Comparison of ENCODE assay signal across 8 mouse cellular contexts in the genomic region with DNA sequence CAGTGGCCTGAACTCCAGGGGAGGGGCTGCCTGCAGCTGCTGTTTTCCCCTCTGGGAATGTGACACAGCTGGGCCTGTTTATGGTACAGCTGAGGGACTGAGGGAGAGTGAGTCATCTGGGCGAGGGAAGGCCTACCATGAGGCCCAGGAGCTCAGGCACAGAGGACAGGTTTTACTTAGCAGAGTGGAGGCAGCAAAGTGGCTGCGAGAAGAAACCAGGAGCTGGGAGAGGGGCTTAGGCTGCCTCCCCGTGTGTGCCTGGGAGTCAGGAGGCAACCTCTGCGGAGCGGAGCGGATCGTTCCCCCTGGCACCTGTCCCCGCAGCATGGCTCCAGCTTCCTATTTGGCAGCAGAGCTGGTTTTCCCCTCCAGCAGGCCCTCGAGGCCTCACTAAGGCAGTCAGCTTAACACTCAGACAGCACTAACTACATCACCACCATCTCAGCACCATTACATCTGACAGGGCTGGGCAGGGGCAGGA. TPM values are rescaled to one million over a fixed set of nuclear protein-coding genes. Genes with fewer than 3 reads are reported as not detected.
DNase-seq lines count a peak whose midpoint lies in the region.

No protein-coding gene starts in this region.

- peak overlapping the region; percentile 64 for H3K27ac ChIP-seq in forebrain, embryonic 10.5 days

- intact Hi-C loops in heart, postnatal 10 days (cut with DNase I), result loop anchor here (2.0 kb wide), 1 partner anchor 21 kb away; no protein-coding TSS in a partner anchor

- H3K27me3 ChIP-seq in forebrain, embryonic 10.5 days (ENCODE audit: poor library complexity, severe bottlenecking), result no peaks in the 10 kb centered on the region

- no peak overlapping the region for H3K4me3 ChIP-seq in forebrain, embryonic 10.5 days

- peak; percentile 25 for DNase-seq in embryo, embryonic 11 days
- DNase-seq in embryo, embryonic 9.5 days (ENCODE audit: extremely low spot score), result no peak
- DNase-seq in MN1 (ENCODE audit: low spot score), result peak; percentile 68
- DNase-seq in forebrain, embryonic 10.5 days (ENCODE audit: extremely low spot score, low spot score), result no peak
- peak; percentile 75 to 77 for DNase-seq in heart, postnatal 10 days
- DNase-seq in lung, postnatal 10 days, result peak; percentile 73
- DNase-seq in spleen, adult 12 weeks (ENCODE audit: low spot score), result no peak
- DNase-seq in testis, postnatal 14 days (ENCODE audit: low spot score), result no peak

- 77% methylated on average over 9 of the region's 9 CpGs for WGBS in forebrain, embryonic 10.5 days

- no peaks in the 10 kb centered on the region for H3K9me3 ChIP-seq in forebrain, embryonic 10.5 days

- H3K4me1 ChIP-seq in forebrain, embryonic 10.5 days, result peaks cover 45% of the 10 kb centered on the region

- no peaks in the 10 kb centered on the region for H3K36me3 ChIP-seq in forebrain, embryonic 10.5 days (replicated peaks)

RNA-seq across cellular contexts. Expression of gene Slc43a2, which starts 20.5 kb away (rescaled TPM):
- polyA plus RNA-seq in forebrain, embryonic 10.5 days (2016; fragmentation: Nextera tagmentation; extraction: Ambion mirVana), result 5.5 and 6.1 TPM in 2 replicates
- 10 to 100 TPM; 14.2 to 17.3 TPM for total RNA-seq in heart, postnatal 10 days (2021)

RNA-seq across cellular contexts. Expression of gene Pitpna, which starts 35.9 kb away (rescaled TPM):
- polyA plus RNA-seq in forebrain, embryonic 10.5 days (2016; fragmentation: Nextera tagmentation; extraction: Ambion mirVana), result 59.2 and 61.9 TPM in 2 replicates
- total RNA-seq in heart, postnatal 10 days (2021), result 100 to 1,000 TPM; 146 to 150 TPM

RNA-seq across cellular contexts. Expression of gene Scarf1, which starts 38.7 kb away (rescaled TPM):
- 5.1 and 5.4 TPM in 2 replicates for polyA plus RNA-seq in forebrain, embryonic 10.5 days (2016; fragmentation: Nextera tagmentation; extraction: Ambion mirVana)
- 10 to 100 TPM; 15.9 to 17.8 TPM for total RNA-seq in heart, postnatal 10 days (2021)

RNA-seq across cellular contexts. Expression of gene Rilp, which starts 42.1 kb away (rescaled TPM):
- 0.15 and 0.26 TPM in 2 replicates for polyA plus RNA-seq in forebrain, embryonic 10.5 days (2016; fragmentation: Nextera tagmentation; extraction: Ambion mirVana)
- 10 to 100 TPM; 32.2 to 34.5 TPM for total RNA-seq in heart, postnatal 10 days (2021)

Comparison
In these comparisons a context has a peak if more than half of its experiments do, and no peak if none do; other contexts are left out.
1. DNase-seq: peak in embryo, embryonic 11 days (single experiment), MN1 (single experiment), heart, postnatal 10 days (2 of 2) and lung, postnatal 10 days (single experiment); none in embryo, embryonic 9.5 days (single experiment), forebrain, embryonic 10.5 days (single experiment), spleen, adult 12 weeks (single experiment) and testis, postnatal 14 days (single experiment).